Mouse (Mus musculus): ENCODE data around the gene Pik3cg. TPM values are rescaled to one million over a fixed set of nuclear protein-coding genes. Genes with fewer than 3 reads are reported as not detected.
"Not testable (repeated sequence)": the region's sequence is repeated elsewhere in the genome, so short reads cannot be mapped to it uniquely, and the experiment has no call there.

Pik3cg gene
- 3.3 and 3.4 TPM in 2 replicates for polyA plus RNA-seq (2015; fragmentation: Nextera tagmentation; extraction: Ambion mirVana)

DNA sequence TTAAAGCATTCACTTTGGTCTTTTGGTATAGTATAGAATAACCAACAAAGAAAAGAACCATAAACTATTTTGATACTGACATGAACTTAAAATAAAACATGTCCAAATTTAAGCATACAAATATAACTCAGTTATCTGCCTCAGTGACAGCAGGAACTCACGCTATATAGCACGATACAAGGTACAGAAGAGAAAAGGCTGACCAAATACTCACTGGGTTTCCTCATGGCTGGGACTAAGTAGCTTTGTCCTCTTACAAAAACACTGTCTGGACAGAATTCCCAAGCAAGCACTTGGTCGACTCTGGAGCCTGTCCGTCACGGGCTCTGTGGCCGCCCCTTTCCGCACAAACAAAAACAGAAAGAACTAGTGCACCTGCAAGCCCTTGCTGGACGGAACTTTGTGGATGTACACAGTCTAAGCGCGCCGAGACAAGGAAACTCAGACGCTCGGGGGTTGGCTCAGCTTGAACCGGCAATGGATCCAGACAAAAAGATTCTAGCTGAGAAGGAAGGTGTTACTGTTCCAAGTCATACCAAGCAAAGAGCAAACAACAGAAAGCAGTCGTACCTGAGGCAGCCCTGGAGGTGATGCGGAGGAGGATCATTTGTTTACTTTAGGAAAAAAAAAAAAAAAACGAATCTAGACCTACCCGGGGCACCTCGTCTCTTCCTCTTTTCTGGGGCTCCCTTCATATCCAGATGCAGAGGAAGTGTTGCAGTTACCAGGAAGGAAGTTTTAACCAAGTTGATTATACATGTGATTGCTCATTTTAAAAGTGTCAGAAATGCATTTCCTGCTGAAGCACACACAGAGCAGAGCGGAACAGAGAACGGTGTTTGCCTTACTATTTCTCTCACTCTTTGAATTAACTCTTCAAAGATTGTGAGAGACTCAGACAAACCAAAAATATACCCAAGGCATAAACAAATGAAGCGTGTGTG, at the start of gene Pik3cg:
TSS of gene Pik3cg (minus strand) at position 712 of the 944 bp plus-strand sequence.
- no peaks in the 10 kb centered on the region for H3K27me3 ChIP-seq
- peaks cover 11% of the 10 kb centered on the region for H3K36me3 ChIP-seq (replicated peaks)
- WGBS (ENCODE audit: insufficient replicate concordance), result 6% methylated on average over 22 of the region's 22 CpGs
- peak within 1 kb of the TSS; percentile 55 for H3K9ac ChIP-seq
- peak within 1 kb of the TSS; percentile 78 for H3K4me2 ChIP-seq
- peak within 1 kb of the TSS; percentile 76 for H3K27ac ChIP-seq (replicated peaks)
- peaks cover 24% of the 10 kb centered on the region for H3K4me1 ChIP-seq (replicated peaks)
- no peaks in the 10 kb centered on the region for H3K9me3 ChIP-seq (replicated peaks)
- peak; percentile 68 for ATAC-seq (ENCODE audit: insufficient read depth)
- H3K4me3 ChIP-seq (replicated peaks), result peak within 1 kb of the TSS; percentile 62

DNA sequence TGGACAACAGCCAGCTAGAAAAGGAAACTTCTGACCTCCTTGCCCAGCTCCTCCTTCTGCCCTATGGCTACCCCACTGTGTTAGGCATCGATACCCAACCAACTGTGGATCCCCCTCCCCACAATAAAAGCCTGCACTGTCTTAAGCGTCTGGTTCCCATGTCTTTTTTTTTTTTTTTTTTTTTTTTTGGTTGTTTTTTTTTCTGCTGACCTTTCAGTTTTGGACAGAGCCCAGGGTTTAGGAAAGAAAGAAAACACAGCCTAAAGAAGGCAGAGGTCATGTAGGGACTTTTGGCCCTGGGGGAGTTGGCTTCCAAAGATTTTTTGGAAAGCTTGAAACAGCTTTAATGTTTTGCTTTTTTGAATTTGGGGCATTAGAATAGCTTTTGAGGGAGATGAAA, 40.0 kb upstream of the Pik3cg start:
- Histone ChIP-seq H3K4me1 (replicated peaks) (peaks cover 13% of the 10 kb centered on the region), H3K27me3 (no peaks in the 10 kb centered on the region), H3K27ac (replicated peaks) (no peak overlapping the region), H3K4me3 (replicated peaks) (no peak overlapping the region), H3K36me3 (replicated peaks) (no peaks in the 10 kb centered on the region), H3K4me2 (no peak overlapping the region), H3K9ac (no peak overlapping the region), H3K9me3 (replicated peaks) (no peaks in the 10 kb centered on the region)
- WGBS (ENCODE audit: insufficient replicate concordance), result 50% methylated on average over 2 of the region's 2 CpGs
- ATAC-seq (ENCODE audit: insufficient read depth), result no peak

DNA sequence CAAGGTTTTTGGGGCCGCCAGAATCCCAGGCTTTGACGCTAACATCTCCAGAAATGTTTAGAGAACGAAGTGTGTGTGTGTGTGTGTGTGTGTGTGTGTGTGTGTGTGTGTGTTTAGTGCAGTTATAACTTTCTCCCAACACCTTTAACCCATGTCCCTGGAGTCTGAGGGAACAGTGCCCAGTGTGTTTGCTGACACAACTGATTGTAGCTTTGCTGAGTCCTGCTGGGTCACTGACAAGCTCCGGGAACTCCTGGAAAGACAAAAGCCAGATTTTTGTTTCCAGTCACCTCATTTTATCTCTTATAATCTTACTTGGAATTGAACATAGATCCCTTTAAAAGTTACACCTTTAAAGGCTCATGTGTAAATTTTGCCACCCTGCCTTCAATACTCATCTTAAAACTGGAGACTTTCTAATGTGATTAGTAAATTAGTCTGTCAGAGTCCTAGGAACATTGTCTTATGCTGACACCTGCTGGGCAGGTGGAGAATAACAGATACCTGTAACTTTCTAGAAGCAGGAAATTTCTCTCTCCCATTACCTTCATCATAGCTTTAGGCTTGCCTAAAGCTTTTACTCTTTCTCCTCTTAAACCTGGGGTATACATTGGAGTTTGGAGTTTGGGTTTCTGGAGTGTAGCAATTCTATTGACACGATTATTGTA, 37.2 kb upstream of the Pik3cg start:
- no peaks in the 10 kb centered on the region for H3K27me3 ChIP-seq
- H3K9ac ChIP-seq, result no peak overlapping the region
- H3K4me2 ChIP-seq, result no peak overlapping the region
- H3K27ac ChIP-seq (replicated peaks), result no peak overlapping the region
- WGBS (ENCODE audit: insufficient replicate concordance), result 64% methylated on average over 5 of the region's 5 CpGs
- no peaks in the 10 kb centered on the region for H3K9me3 ChIP-seq (replicated peaks)
- no peak overlapping the region for H3K4me3 ChIP-seq (replicated peaks)
- no peaks in the 10 kb centered on the region for H3K36me3 ChIP-seq (replicated peaks)
- no peak for ATAC-seq (ENCODE audit: insufficient read depth)
- peaks cover 17% of the 10 kb centered on the region for H3K4me1 ChIP-seq (replicated peaks)

DNA sequence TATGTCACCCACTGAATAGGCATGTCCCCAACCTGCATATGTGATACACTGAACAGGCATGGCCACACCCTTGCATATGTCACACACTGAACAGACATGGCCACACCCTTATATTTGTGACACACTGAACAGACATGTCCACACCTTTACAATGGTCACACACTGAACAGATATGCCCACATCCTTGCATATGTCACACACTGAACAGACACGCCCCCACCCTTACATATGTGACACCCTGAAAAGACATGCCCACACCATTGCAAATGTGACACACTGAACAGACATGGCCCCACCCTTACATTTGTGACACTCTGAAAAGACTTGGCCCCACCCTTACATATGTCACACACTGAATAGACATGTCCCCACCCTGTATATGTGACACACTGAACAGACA, 35.1 kb upstream of the Pik3cg start:
- Histone ChIP-seq H3K4me2 (no peak overlapping the region), H3K36me3 (replicated peaks) (no peaks in the 10 kb centered on the region), H3K27ac (replicated peaks) (no peak overlapping the region), H3K4me3 (replicated peaks) (no peak overlapping the region), H3K4me1 (replicated peaks) (peaks cover 28% of the 10 kb centered on the region), H3K9me3 (replicated peaks) (no peaks in the 10 kb centered on the region), H3K9ac (no peak overlapping the region), H3K27me3 (no peaks in the 10 kb centered on the region)
- 46% methylated on average over 1 of the region's 1 CpGs for WGBS (ENCODE audit: insufficient replicate concordance)
- ATAC-seq (ENCODE audit: insufficient read depth), result no peak

DNA sequence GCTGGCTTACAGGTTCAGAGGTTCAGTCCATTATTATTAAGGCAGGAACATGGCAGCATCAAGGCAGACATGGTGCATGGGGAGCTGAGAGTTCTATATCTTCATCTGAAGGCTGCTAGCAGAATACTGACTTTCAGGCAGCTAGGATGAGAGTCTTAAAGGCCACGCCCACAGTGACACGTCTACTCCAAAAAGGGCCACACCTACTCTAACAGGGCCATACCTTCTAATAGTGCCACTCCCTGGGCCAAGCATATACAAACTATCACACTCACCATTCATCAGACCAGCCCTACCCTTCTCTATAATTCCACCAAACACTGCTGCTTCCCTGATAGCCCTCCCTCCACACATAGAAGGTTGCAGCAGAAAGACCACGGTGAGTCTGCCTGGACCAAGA, 30.7 kb upstream of the Pik3cg start:
- not testable (repeated sequence) for H3K27me3 ChIP-seq; H3K27ac ChIP-seq (replicated peaks); H3K4me2 ChIP-seq; H3K9me3 ChIP-seq (replicated peaks); H3K36me3 ChIP-seq (replicated peaks); H3K9ac ChIP-seq; H3K4me3 ChIP-seq (replicated peaks)
- 51% methylated on average over 3 of the region's 3 CpGs for WGBS (ENCODE audit: insufficient replicate concordance)
- peaks cover 31% of the 10 kb centered on the region for H3K4me1 ChIP-seq (replicated peaks)
- peak; percentile 71 for ATAC-seq (ENCODE audit: insufficient read depth)

DNA sequence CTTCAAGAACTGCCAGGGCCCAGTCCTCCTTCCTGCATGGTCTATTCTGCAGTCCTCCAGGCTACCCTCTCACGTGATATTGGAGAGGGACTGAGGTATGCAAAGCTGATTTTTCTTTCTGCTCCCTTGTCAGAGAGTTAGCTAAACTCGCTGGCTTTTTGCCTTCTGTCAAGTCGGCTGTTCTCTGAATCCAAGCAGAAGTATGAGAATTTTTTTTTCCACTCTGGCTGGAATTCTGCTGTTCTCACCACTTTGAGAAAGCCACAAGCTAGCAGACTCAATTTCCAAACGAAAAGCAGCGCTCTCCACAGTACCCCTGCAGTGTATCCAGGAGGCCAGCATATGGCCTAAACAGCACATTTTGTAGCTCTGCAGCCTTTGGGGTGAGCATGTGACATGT, 30.0 kb upstream of the Pik3cg start:
- Histone ChIP-seq H3K9me3 (replicated peaks) (no peaks in the 10 kb centered on the region), H3K27me3 (no peaks in the 10 kb centered on the region), H3K36me3 (replicated peaks) (no peaks in the 10 kb centered on the region), H3K4me2 (no peak overlapping the region), H3K4me1 (replicated peaks) (peaks cover 30% of the 10 kb centered on the region), H3K9ac (no peak overlapping the region), H3K27ac (replicated peaks) (no peak overlapping the region), H3K4me3 (replicated peaks) (no peak overlapping the region)
- WGBS (ENCODE audit: insufficient replicate concordance), result 68% methylated on average over 5 of the region's 5 CpGs
- no peak for ATAC-seq (ENCODE audit: insufficient read depth)

DNA sequence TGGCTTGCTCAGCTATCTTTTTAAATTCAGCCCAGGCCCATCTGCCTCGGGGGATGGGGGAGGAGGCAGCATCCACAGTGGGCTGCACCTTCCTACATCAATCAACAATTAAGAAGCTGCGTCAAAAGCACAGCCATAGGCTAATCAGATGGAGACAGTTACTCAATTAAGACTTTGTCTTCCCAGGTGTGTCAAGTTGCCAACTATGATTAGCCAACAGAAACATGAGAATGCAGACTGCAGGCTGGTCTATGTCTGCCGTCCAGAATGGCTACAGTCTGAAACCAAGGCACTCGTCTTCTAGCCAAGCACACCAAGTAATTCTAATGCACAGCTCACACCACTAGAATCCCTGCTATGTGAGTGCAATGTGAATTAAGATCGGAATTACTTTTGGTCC, 29.4 kb upstream of the Pik3cg start:
- no peaks in the 10 kb centered on the region for H3K36me3 ChIP-seq (replicated peaks)
- no peak overlapping the region for H3K4me2 ChIP-seq
- no peak for ATAC-seq (ENCODE audit: insufficient read depth)
- H3K9ac ChIP-seq, result no peak overlapping the region
- H3K4me1 ChIP-seq (replicated peaks), result peaks cover 32% of the 10 kb centered on the region
- no peak overlapping the region for H3K27ac ChIP-seq (replicated peaks)
- no peak overlapping the region for H3K4me3 ChIP-seq (replicated peaks)
- 50% methylated on average over 5 of the region's 5 CpGs for WGBS (ENCODE audit: insufficient replicate concordance)
- H3K27me3 ChIP-seq, result no peaks in the 10 kb centered on the region
- no peaks in the 10 kb centered on the region for H3K9me3 ChIP-seq (replicated peaks)

DNA sequence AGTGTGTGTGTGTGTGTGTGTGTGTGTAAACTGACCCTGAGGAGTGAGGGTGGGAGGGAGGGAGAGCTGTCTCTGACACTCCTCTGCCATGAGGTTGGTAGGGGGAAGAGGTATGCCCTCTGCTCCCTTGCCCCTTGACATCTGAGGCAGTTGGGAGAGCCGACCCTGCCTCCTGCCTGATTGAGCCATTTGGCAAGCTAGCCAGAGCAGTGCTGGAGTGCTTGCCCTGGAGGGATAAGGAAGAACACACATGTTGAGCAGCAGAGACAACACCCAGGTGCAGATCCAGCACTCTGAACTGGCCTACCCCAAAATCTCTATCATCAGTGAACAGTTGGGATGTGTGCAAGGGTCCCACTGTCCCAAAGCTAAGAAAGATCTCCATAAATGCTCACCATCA, 28.7 kb upstream of the Pik3cg start:
- Histone ChIP-seq H3K4me1 (replicated peaks) (peaks cover 39% of the 10 kb centered on the region), H3K4me2 (no peak overlapping the region), H3K4me3 (replicated peaks) (no peak overlapping the region), H3K27ac (replicated peaks) (no peak overlapping the region), H3K27me3 (no peaks in the 10 kb centered on the region), H3K9ac (no peak overlapping the region), H3K9me3 (replicated peaks) (no peaks in the 10 kb centered on the region), H3K36me3 (replicated peaks) (no peaks in the 10 kb centered on the region)
- ATAC-seq (ENCODE audit: insufficient read depth), result no peak
- WGBS (ENCODE audit: insufficient replicate concordance), result 59% methylated on average over 1 of the region's 1 CpGs

DNA sequence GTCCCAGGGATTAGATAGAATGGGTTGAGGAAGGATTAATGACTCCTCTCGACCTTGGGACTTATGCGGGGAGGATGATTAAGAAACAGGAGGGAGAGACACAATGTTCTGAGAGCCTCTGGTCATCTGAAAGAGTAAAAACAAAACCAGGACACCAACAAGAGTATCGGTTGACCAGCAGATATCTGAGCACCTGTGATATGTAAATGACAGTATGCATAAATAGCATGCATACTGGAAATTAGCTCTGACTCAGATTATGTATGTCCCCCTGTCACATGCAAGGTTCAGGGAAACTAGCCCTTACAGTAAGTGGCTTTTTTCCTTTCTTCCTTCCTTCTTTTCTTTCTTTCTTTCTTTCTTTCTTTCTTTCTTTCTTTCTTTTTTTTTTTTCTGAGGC, 28.0 kb upstream of the Pik3cg start:
- peaks cover 46% of the 10 kb centered on the region for H3K4me1 ChIP-seq (replicated peaks)
- H3K9me3 ChIP-seq (replicated peaks), result no peaks in the 10 kb centered on the region
- H3K27me3 ChIP-seq, result no peaks in the 10 kb centered on the region
- no peak overlapping the region for H3K4me3 ChIP-seq (replicated peaks)
- no peak for ATAC-seq (ENCODE audit: insufficient read depth)
- H3K4me2 ChIP-seq, result no peak overlapping the region
- no peak overlapping the region for H3K9ac ChIP-seq
- no peak overlapping the region for H3K27ac ChIP-seq (replicated peaks)
- no peaks in the 10 kb centered on the region for H3K36me3 ChIP-seq (replicated peaks)
- WGBS (ENCODE audit: insufficient replicate concordance), result 65% methylated on average over 3 of the region's 3 CpGs

DNA sequence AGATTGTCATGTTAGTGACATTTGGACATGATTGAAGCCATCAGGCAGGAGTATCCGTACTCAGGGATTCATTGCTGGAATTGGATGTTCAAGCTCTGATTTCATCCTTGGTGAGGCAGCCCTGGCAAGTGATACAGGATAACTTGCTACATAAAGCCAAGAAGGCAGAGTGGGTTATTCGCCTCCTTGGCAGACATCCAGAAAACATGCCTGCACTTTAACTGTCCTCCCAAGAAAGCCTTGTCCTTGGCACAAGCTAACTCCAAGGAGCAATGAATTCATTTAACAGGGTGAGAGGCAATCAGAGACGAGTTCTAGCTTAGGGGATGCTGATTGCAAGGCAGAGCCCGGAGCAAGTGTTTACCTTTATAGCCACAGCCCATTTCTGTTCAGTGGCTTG, 25.4 kb upstream of the Pik3cg start:
- no peak for ATAC-seq (ENCODE audit: insufficient read depth)
- H3K9me3 ChIP-seq (replicated peaks), result no peaks in the 10 kb centered on the region
- WGBS (ENCODE audit: insufficient replicate concordance), result 63% methylated on average over 4 of the region's 4 CpGs
- H3K27ac ChIP-seq (replicated peaks), result no peak overlapping the region
- no peak overlapping the region for H3K4me3 ChIP-seq (replicated peaks)
- no peaks in the 10 kb centered on the region for H3K27me3 ChIP-seq
- no peak overlapping the region for H3K9ac ChIP-seq
- no peak overlapping the region for H3K4me2 ChIP-seq
- H3K4me1 ChIP-seq (replicated peaks), result peaks cover 51% of the 10 kb centered on the region
- H3K36me3 ChIP-seq (replicated peaks), result no peaks in the 10 kb centered on the region

DNA sequence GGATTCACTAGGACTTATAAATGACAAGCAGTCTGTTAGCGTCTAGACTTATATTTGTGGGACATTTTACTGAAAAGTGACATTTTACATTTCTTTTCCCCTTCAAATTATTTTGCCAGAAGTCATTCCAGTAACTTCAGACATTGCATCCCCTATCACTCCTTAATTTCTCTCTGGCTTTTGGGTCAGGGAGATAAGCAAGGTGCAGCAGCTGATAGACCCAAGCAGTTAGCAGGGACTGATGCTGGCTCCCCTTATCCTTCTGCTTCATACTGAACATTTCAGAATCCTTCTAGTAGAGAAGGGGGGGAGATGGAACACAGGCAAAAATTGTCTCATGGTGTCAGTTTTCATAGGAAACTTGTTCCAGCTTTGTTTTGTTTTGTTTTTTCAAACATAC, 22.9 kb upstream of the Pik3cg start:
- Histone ChIP-seq H3K27me3 (peaks cover 1% of the 10 kb centered on the region; the same call in 1 of the 2 replicates), H3K4me1 (replicated peaks) (peaks cover 41% of the 10 kb centered on the region), H3K27ac (replicated peaks) (peak overlapping the region; percentile 45; the same call in 1 of the 2 replicates), H3K4me2 (peak overlapping the region; percentile 42), H3K9ac (no peak overlapping the region), H3K36me3 (replicated peaks) (no peaks in the 10 kb centered on the region), H3K4me3 (replicated peaks) (no peak overlapping the region), H3K9me3 (replicated peaks) (no peaks in the 10 kb centered on the region)
- 64% methylated on average over 1 of the region's 1 CpGs for WGBS (ENCODE audit: insufficient replicate concordance)
- peak; percentile 93 for ATAC-seq (ENCODE audit: insufficient read depth)

Data from liver, embryonic 15.5 days (tissue).